8 mouse cellular contexts compared by ENCODE assay signal in genomic region chr3:89784991-89785753, GRCm38 (mm10). TPM values are rescaled to one million over a fixed set of nuclear protein-coding genes. Genes with fewer than 3 reads are reported as not detected.
A peak's percentile ranks its signal among the peaks of the same experiment; 100 is the strongest.
DNase-seq lines count a peak whose midpoint lies in the region; ATAC-seq lines count a peak whose summit lies in the region.

No protein-coding gene starts in this region.

- H3K36me3 ChIP-seq in intestine, embryonic 15.5 days, result peaks cover 22% of the 10 kb centered on the region
- H3K36me3 ChIP-seq in limb, embryonic 13.5 days, result peaks cover 35% of the 10 kb centered on the region
- H3K36me3 ChIP-seq in midbrain, embryonic 14.5 days (ENCODE audit: control insufficient read depth, insufficient read depth, low read length), result peaks cover 39% of the 10 kb centered on the region
- peaks cover 31% of the 10 kb centered on the region for H3K36me3 ChIP-seq in stomach, embryonic 14.5 days (ENCODE audit: control insufficient read depth, insufficient read depth, low read length)

- 0 out of 2 replicates have a peak overlapping the region, but pooled peaks have one; percentile 4 for H3K9ac ChIP-seq in intestine, embryonic 15.5 days
- H3K9ac ChIP-seq in limb, embryonic 13.5 days, result peak overlapping the region; percentile 51
- H3K9ac ChIP-seq in midbrain, embryonic 14.5 days (replicated peaks; ENCODE audit: low read length), result no peak overlapping the region
- no peak overlapping the region for H3K9ac ChIP-seq in stomach, embryonic 14.5 days (replicated peaks; ENCODE audit: low read depth, low read length)

- no peaks in the 10 kb centered on the region for H3K9me3 ChIP-seq in intestine, embryonic 15.5 days
- no peaks in the 10 kb centered on the region for H3K9me3 ChIP-seq in limb, embryonic 13.5 days
- no peaks in the 10 kb centered on the region for H3K9me3 ChIP-seq in midbrain, embryonic 14.5 days (ENCODE audit: control insufficient read depth, low read length)
- H3K9me3 ChIP-seq in stomach, embryonic 14.5 days (ENCODE audit: control insufficient read depth, low read depth, low read length), result no peaks in the 10 kb centered on the region

- no peak overlapping the region for H3K4me3 ChIP-seq in intestine, embryonic 15.5 days (replicated peaks)
- no peak overlapping the region for H3K4me3 ChIP-seq in limb, embryonic 13.5 days
- H3K4me3 ChIP-seq in midbrain, embryonic 14.5 days (replicated peaks; ENCODE audit: low read depth, low read length), result no peak overlapping the region
- no peak overlapping the region for H3K4me3 ChIP-seq in stomach, embryonic 14.5 days (ENCODE audit: low read depth, low read length)

- H3K27ac ChIP-seq in intestine, embryonic 15.5 days, result no peak overlapping the region
- peak overlapping the region; percentile 55 for H3K27ac ChIP-seq in limb, embryonic 13.5 days
- H3K27ac ChIP-seq in midbrain, embryonic 14.5 days (replicated peaks; ENCODE audit: low read depth, low read length), result no peak overlapping the region
- H3K27ac ChIP-seq in stomach, embryonic 14.5 days (ENCODE audit: low read length), result no peak overlapping the region

- no peaks in the 10 kb centered on the region; the same call in 1 of the 2 replicates for H3K27me3 ChIP-seq in intestine, embryonic 15.5 days (replicated peaks)
- no peaks in the 10 kb centered on the region for H3K27me3 ChIP-seq in limb, embryonic 13.5 days
- no peaks in the 10 kb centered on the region for H3K27me3 ChIP-seq in midbrain, embryonic 14.5 days (ENCODE audit: control insufficient read depth, insufficient read depth, low read length)
- no peaks in the 10 kb centered on the region for H3K27me3 ChIP-seq in stomach, embryonic 14.5 days (ENCODE audit: control insufficient read depth, insufficient read depth, low read length)

- DNase-seq in 3134 (ENCODE audit: extremely low read depth, insufficient read length, low spot score), result peak; percentile 78
- DNase-seq in R1 (ENCODE audit: low read depth, low spot score), result peak; percentile 73
- peak; percentile 86 for DNase-seq in gastrocnemius, postnatal 25 days
- peak; percentile 68 for DNase-seq in midbrain, embryonic 14.5 days

- peak; percentile 96 for ATAC-seq in common myeloid progenitor, adult 5-6 weeks (replicated peaks; ENCODE audit: low read depth, poor library complexity, severe bottlenecking)
- ATAC-seq in intestine, embryonic 15.5 days, result peak; percentile 83
- ATAC-seq in limb, embryonic 13.5 days (ENCODE audit: low FRiP score, low read depth), result peak; percentile 46
- ATAC-seq in midbrain, embryonic 14.5 days (ENCODE audit: low FRiP score, low TSS enrichment), result no peak
- peak; percentile 80; the same call in 1 of the 2 replicates for ATAC-seq in stomach, embryonic 14.5 days (ENCODE audit: insufficient number of reproducible peaks, insufficient read depth, low FRiP score, low read depth)

- H3K4me1 ChIP-seq in intestine, embryonic 15.5 days (replicated peaks), result 0 out of 2 replicates have a peak, but pooled peaks cover 11% of the 10 kb centered on the region
- peaks cover 17% of the 10 kb centered on the region for H3K4me1 ChIP-seq in limb, embryonic 13.5 days
- no peaks in the 10 kb centered on the region for H3K4me1 ChIP-seq in midbrain, embryonic 14.5 days (ENCODE audit: control insufficient read depth, insufficient read depth, low read length)
- H3K4me1 ChIP-seq in stomach, embryonic 14.5 days (ENCODE audit: control insufficient read depth, insufficient read depth, low read length), result peaks cover 6% of the 10 kb centered on the region; the same call in 1 of the 2 replicates

- peak overlapping the region; percentile 14; the same call in 1 of the 2 replicates for H3K4me2 ChIP-seq in intestine, embryonic 15.5 days (replicated peaks)
- H3K4me2 ChIP-seq in limb, embryonic 13.5 days (replicated peaks), result peak overlapping the region; percentile 12; the same call in 1 of the 2 replicates
- no peak overlapping the region for H3K4me2 ChIP-seq in midbrain, embryonic 14.5 days (ENCODE audit: low read length)
- 0 out of 2 replicates have a peak overlapping the region, but pooled peaks have one; percentile 10 for H3K4me2 ChIP-seq in stomach, embryonic 14.5 days (replicated peaks; ENCODE audit: low read depth, low read length)

- WGBS in intestine, embryonic 15.5 days, result 20% methylated on average over 11 of the region's 11 CpGs
- WGBS in limb, embryonic 13.5 days, result 18% methylated on average over 11 of the region's 11 CpGs
- WGBS in midbrain, embryonic 14.5 days, result 25% methylated on average over 11 of the region's 11 CpGs
- 18% methylated on average over 11 of the region's 11 CpGs for WGBS in stomach, embryonic 14.5 days

RNA-seq across cellular contexts. Expression of gene Ube2q1, which starts 11.8 kb away (rescaled TPM):
- 98.7 and 102 TPM in 2 replicates for total RNA-seq in common myeloid progenitor, adult 5-6 weeks (2017)
- total RNA-seq in gastrocnemius, postnatal 25 days (2021), result 10 to 100 TPM; 11.8 to 14.9 TPM
- 12.3 and 14.3 TPM in 2 replicates for polyA plus RNA-seq in intestine, embryonic 15.5 days (2015; fragmentation: Nextera tagmentation; extraction: Ambion mirVana)
- 11.3 and 11.5 TPM in 2 replicates for polyA plus RNA-seq in limb, embryonic 13.5 days (2015; fragmentation: Nextera tagmentation; extraction: Ambion mirVana)
- 22.2 and 25.0 TPM in 2 replicates for polyA plus RNA-seq in midbrain, embryonic 14.5 days (2014; fragmentation: Nextera tagmentation; extraction: Ambion mirVana)
- 21.8 and 22.0 TPM in 2 replicates for polyA plus RNA-seq in stomach, embryonic 14.5 days (2014; fragmentation: Nextera tagmentation; extraction: Ambion mirVana)

RNA-seq across cellular contexts. Expression of gene Chrnb2, which starts 20.7 kb away (rescaled TPM):
- 0.15 and 1.6 TPM in 2 replicates for total RNA-seq in common myeloid progenitor, adult 5-6 weeks (2017)
- total RNA-seq in gastrocnemius, postnatal 25 days (2021), result under 1 TPM; 0.11 to 0.13 TPM
- 1.6 and 1.7 TPM in 2 replicates for polyA plus RNA-seq in intestine, embryonic 15.5 days (2015; fragmentation: Nextera tagmentation; extraction: Ambion mirVana)
- 0.43 and 0.63 TPM in 2 replicates for polyA plus RNA-seq in limb, embryonic 13.5 days (2015; fragmentation: Nextera tagmentation; extraction: Ambion mirVana)
- 29.6 and 31.5 TPM in 2 replicates for polyA plus RNA-seq in midbrain, embryonic 14.5 days (2014; fragmentation: Nextera tagmentation; extraction: Ambion mirVana)
- polyA plus RNA-seq in stomach, embryonic 14.5 days (2014; fragmentation: Nextera tagmentation; extraction: Ambion mirVana), result 1.9 and 2.5 TPM in 2 replicates

RNA-seq across cellular contexts. Expression of gene She, which starts 46.0 kb away (rescaled TPM):
- 0.05 TPM in 1 of 2 replicates, not detected in the other for total RNA-seq in common myeloid progenitor, adult 5-6 weeks (2017)
- total RNA-seq in gastrocnemius, postnatal 25 days (2021), result 1 to 10 TPM; 4.2 to 5.0 TPM
- polyA plus RNA-seq in intestine, embryonic 15.5 days (2015; fragmentation: Nextera tagmentation; extraction: Ambion mirVana), result 3.7 and 3.8 TPM in 2 replicates
- 3.1 and 3.6 TPM in 2 replicates for polyA plus RNA-seq in limb, embryonic 13.5 days (2015; fragmentation: Nextera tagmentation; extraction: Ambion mirVana)
- 0.57 and 2.0 TPM in 2 replicates for polyA plus RNA-seq in midbrain, embryonic 14.5 days (2014; fragmentation: Nextera tagmentation; extraction: Ambion mirVana)
- 4.0 and 5.7 TPM in 2 replicates for polyA plus RNA-seq in stomach, embryonic 14.5 days (2014; fragmentation: Nextera tagmentation; extraction: Ambion mirVana)

Comparison
In these comparisons a context has a peak if more than half of its experiments do, and no peak if none do; other contexts are left out.
1. H3K9ac ChIP-seq: peak in intestine, embryonic 15.5 days (single experiment) and limb, embryonic 13.5 days (single experiment); none in midbrain, embryonic 14.5 days (single experiment) and stomach, embryonic 14.5 days (single experiment).
2. Peak in every context shown above with its lines, with median percentiles within 50 percentile points of each other: DNase-seq.